Mouse (Mus musculus): ENCODE data around the gene G6pc2.

Gene G6pc2

GRCm38 (mm10) chr2:69239315-69239714 lies 28.4 kb downstream of the G6pc2 start:
- no peak for DNase-seq (ENCODE audit: low read depth, low spot score)

- DNase-seq (ENCODE audit: low read depth, low spot score) = peak; percentile 16
These were observed 34.1 kb downstream of the G6pc2 start for GRCm38 (mm10) chr2:69244924-69245323.

GRCm38 (mm10) chr2:69247081-69247480 lies 36.2 kb downstream of the G6pc2 start:
- DNase-seq (ENCODE audit: low read depth, low spot score) = no peak

- DNase-seq (ENCODE audit: low read depth, low spot score) = no peak
These were observed 37.4 kb downstream of the G6pc2 start for GRCm38 (mm10) chr2:69248221-69248755.

GRCm38 (mm10) chr2:69264069-69264618 lies 53.3 kb downstream of the G6pc2 start:
- DNase-seq (ENCODE audit: low read depth, low spot score) = no peak

GRCm38 (mm10) chr2:69275875-69276274 lies 65.0 kb downstream of the G6pc2 start:
- peak; percentile 63 for DNase-seq (ENCODE audit: low read depth, low spot score)
